Mouse (Mus musculus): ENCODE measurements around the gene Cacna1d. TPM values are rescaled to one million over a fixed set of nuclear protein-coding genes. Genes with fewer than 3 reads are reported as not detected.

The Cacna1d gene
- polyA plus RNA-seq, 1 experiment from 2014 or later, result 2.6 TPM

DNA sequence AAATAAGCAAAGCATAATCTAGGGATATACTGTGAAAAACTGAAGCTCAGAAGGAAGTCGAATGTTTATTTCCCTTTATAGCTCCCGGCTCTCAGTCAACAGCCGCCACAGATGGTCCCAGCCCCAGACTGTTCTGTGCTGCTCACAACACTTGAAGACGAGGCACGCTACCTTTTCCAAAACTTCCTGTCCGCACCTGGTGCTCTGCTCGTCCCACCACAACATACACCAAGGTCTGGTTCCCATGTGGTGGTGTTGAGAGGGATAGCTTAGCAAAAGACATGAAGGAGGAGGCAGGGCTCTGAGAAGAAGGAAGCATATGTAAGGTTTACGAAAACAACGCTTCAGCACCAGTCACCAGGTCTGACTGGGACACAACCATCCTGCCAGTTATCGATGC lies 207.2 kb downstream of the Cacna1d start:
- H3K4me1 ChIP-seq (ENCODE audit: control insufficient read depth, insufficient read depth, low read length), result peaks cover 5% of the 10 kb centered on the region
- no peaks in the 10 kb centered on the region for H3K36me3 ChIP-seq (ENCODE audit: control insufficient read depth, insufficient read depth, low read length)
- no peak overlapping the region for H3K4me3 ChIP-seq (ENCODE audit: low read length)
- WGBS, result 40% methylated on average over 10 of the region's 10 CpGs
- no peaks in the 10 kb centered on the region for H3K27me3 ChIP-seq (replicated peaks; ENCODE audit: control insufficient read depth, insufficient read depth, low read length)
- H3K9me3 ChIP-seq (ENCODE audit: control insufficient read depth, low read length), result no peaks in the 10 kb centered on the region
- H3K27ac ChIP-seq (ENCODE audit: low read length), result peak overlapping the region; percentile 17; the same call in 1 of the 2 replicates
- H3K9ac ChIP-seq (ENCODE audit: low read depth, low read length), result no peak overlapping the region
- H3K4me2 ChIP-seq (ENCODE audit: low read depth, low read length), result peak overlapping the region; percentile 22
- peak; percentile 55 for ATAC-seq

DNA sequence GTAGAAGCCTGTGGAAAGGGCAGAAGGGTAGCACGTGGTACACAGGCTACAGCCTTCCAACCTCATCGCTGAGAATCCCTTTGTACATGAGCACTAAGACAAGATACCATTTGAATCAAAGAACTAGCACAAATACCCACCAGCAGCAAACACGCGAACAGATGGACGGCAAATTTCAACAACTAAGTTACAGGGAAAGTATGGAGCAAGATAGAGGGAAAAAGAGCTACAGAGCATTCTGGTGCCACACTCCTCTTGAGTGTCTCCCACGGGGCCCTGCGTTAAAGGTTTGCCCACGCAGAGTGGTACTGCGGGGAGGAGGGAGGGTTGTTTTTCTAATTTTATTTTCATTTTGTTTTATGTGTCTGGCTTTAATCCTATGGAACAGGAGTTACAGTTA lies 215.7 kb downstream of the Cacna1d start:
- 78% methylated on average over 9 of the region's 9 CpGs for WGBS
- no peak overlapping the region for H3K27ac ChIP-seq (ENCODE audit: low read length)
- H3K4me1 ChIP-seq (ENCODE audit: control insufficient read depth, insufficient read depth, low read length), result no peaks in the 10 kb centered on the region
- no peak overlapping the region for H3K4me3 ChIP-seq (ENCODE audit: low read length)
- no peak for ATAC-seq
- no peaks in the 10 kb centered on the region for H3K36me3 ChIP-seq (ENCODE audit: control insufficient read depth, insufficient read depth, low read length)
- H3K4me2 ChIP-seq (ENCODE audit: low read depth, low read length), result no peak overlapping the region
- no peaks in the 10 kb centered on the region for H3K27me3 ChIP-seq (replicated peaks; ENCODE audit: control insufficient read depth, insufficient read depth, low read length)
- no peak overlapping the region for H3K9ac ChIP-seq (ENCODE audit: low read depth, low read length)
- H3K9me3 ChIP-seq (ENCODE audit: control insufficient read depth, low read length), result no peaks in the 10 kb centered on the region

DNA sequence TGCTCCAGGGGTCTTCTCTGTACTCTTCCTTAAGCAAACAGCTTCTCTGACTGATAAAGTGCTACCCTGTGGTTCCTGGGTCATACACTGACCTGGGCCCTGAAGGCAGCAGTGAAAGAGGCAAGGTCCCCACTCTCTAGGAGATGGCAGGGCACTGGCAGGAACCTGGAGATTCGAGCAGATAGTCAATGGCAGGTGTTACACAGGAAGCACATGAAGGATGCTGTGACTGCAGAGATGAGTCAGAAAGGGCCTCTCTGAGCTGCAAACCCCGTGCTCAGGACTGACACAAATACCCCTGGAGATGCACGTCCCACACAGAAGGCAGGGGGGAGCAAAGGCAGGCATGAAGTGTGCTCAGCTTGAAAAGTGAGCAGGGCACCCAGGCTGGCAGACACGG lies 218.3 kb downstream of the Cacna1d start:
- H3K4me1 ChIP-seq (ENCODE audit: control insufficient read depth, insufficient read depth, low read length), result no peaks in the 10 kb centered on the region
- no peak overlapping the region for H3K27ac ChIP-seq (ENCODE audit: low read length)
- no peak for ATAC-seq
- no peak overlapping the region for H3K4me3 ChIP-seq (ENCODE audit: low read length)
- WGBS, result 78% methylated on average over 4 of the region's 4 CpGs
- no peaks in the 10 kb centered on the region for H3K36me3 ChIP-seq (ENCODE audit: control insufficient read depth, insufficient read depth, low read length)
- H3K9ac ChIP-seq (ENCODE audit: low read depth, low read length), result no peak overlapping the region
- no peak overlapping the region for H3K4me2 ChIP-seq (ENCODE audit: low read depth, low read length)
- H3K27me3 ChIP-seq (replicated peaks; ENCODE audit: control insufficient read depth, insufficient read depth, low read length), result no peaks in the 10 kb centered on the region
- no peaks in the 10 kb centered on the region for H3K9me3 ChIP-seq (ENCODE audit: control insufficient read depth, low read length)

DNA sequence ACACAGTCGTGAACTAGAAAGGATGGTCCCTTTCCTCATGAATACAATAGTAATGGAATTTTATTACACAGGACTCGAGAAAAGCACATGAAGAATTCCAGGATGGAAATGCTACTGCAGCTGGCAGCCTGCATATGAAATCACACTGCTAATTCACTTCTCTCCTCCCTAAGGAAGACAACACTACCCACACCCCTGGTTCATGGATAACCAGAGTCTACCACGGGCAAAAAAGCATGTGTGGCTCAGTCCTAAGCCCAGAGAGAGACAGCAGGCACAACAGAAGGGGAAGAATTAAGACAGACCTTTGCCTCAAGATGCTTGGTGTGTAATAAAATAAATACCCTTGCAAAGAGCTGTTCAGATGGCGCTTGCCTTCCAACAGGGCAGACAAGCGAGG lies 218.7 kb downstream of the Cacna1d start:
- Histone ChIP-seq H3K4me2 (ENCODE audit: low read depth, low read length) (no peak overlapping the region), H3K4me3 (ENCODE audit: low read length) (no peak overlapping the region), H3K9me3 (ENCODE audit: control insufficient read depth, low read length) (no peaks in the 10 kb centered on the region), H3K4me1 (ENCODE audit: control insufficient read depth, insufficient read depth, low read length) (no peaks in the 10 kb centered on the region), H3K27ac (ENCODE audit: low read length) (no peak overlapping the region), H3K36me3 (ENCODE audit: control insufficient read depth, insufficient read depth, low read length) (no peaks in the 10 kb centered on the region), H3K9ac (ENCODE audit: low read depth, low read length) (no peak overlapping the region), H3K27me3 (replicated peaks; ENCODE audit: control insufficient read depth, insufficient read depth, low read length) (no peaks in the 10 kb centered on the region)
- 71% methylated on average over 5 of the region's 5 CpGs for WGBS
- ATAC-seq, result no peak

DNA sequence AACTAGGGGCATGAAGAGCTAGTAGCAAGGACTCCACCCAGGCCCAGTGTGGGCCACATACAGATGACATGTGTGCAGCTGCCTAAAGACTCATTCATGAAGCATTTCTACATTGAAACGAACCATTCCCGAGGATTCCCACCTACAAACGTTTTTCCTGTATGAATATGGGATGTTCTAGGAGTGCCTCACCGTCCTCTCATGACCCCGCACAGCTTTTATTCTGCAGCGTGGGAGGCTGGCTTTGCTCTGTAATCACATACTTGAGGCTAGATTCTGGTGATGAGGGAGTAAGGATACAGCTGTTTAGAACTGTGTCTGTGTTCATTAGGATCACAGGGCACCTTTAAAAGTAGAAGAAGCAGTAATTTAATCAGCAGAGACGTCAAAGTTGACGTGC lies 219.4 kb downstream of the Cacna1d start:
- H3K36me3 ChIP-seq (ENCODE audit: control insufficient read depth, insufficient read depth, low read length), result no peaks in the 10 kb centered on the region
- no peaks in the 10 kb centered on the region for H3K9me3 ChIP-seq (ENCODE audit: control insufficient read depth, low read length)
- WGBS, result 72% methylated on average over 8 of the region's 8 CpGs
- H3K27ac ChIP-seq (ENCODE audit: low read length), result no peak overlapping the region
- ATAC-seq, result no peak
- no peaks in the 10 kb centered on the region for H3K27me3 ChIP-seq (replicated peaks; ENCODE audit: control insufficient read depth, insufficient read depth, low read length)
- no peak overlapping the region for H3K4me2 ChIP-seq (ENCODE audit: low read depth, low read length)
- no peak overlapping the region for H3K9ac ChIP-seq (ENCODE audit: low read depth, low read length)
- no peaks in the 10 kb centered on the region for H3K4me1 ChIP-seq (ENCODE audit: control insufficient read depth, insufficient read depth, low read length)
- H3K4me3 ChIP-seq (ENCODE audit: low read length), result no peak overlapping the region

DNA sequence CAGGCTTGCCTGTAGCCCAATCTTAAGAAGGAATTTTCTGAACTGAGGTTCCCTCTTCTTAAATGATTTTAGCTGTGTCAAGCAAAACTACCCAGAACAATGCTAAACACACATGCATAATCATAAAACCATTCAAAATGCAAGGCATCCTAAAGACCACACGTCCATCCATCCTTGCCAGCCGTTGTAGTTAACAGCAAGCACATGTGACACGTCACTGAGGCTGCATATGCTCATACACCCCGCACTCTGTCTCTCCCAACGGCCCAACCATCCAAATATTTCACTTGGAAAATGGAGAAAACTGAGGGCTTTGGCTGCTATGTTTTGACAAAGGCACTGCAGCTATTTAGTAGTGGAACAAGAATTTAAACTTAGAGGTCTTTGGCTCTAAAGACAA lies 220.9 kb downstream of the Cacna1d start:
- Histone ChIP-seq H3K4me2 (ENCODE audit: low read depth, low read length) (no peak overlapping the region), H3K4me3 (ENCODE audit: low read length) (no peak overlapping the region), H3K36me3 (ENCODE audit: control insufficient read depth, insufficient read depth, low read length) (no peaks in the 10 kb centered on the region), H3K9ac (ENCODE audit: low read depth, low read length) (no peak overlapping the region), H3K9me3 (ENCODE audit: control insufficient read depth, low read length) (no peaks in the 10 kb centered on the region), H3K27ac (ENCODE audit: low read length) (no peak overlapping the region), H3K4me1 (ENCODE audit: control insufficient read depth, insufficient read depth, low read length) (peaks cover 3% of the 10 kb centered on the region; the same call in 1 of the 2 replicates), H3K27me3 (replicated peaks; ENCODE audit: control insufficient read depth, insufficient read depth, low read length) (no peaks in the 10 kb centered on the region)
- WGBS, result 76% methylated on average over 5 of the region's 5 CpGs
- no peak for ATAC-seq

- Histone ChIP-seq H3K9me3 (ENCODE audit: control insufficient read depth, low read length) (no peaks in the 10 kb centered on the region), H3K27ac (ENCODE audit: low read length) (no peak overlapping the region), H3K36me3 (ENCODE audit: control insufficient read depth, insufficient read depth, low read length) (no peaks in the 10 kb centered on the region), H3K4me1 (ENCODE audit: control insufficient read depth, insufficient read depth, low read length) (peaks cover 3% of the 10 kb centered on the region; the same call in 1 of the 2 replicates), H3K9ac (ENCODE audit: low read depth, low read length) (no peak overlapping the region), H3K4me2 (ENCODE audit: low read depth, low read length) (no peak overlapping the region), H3K27me3 (replicated peaks; ENCODE audit: control insufficient read depth, insufficient read depth, low read length) (no peaks in the 10 kb centered on the region), H3K4me3 (ENCODE audit: low read length) (no peak overlapping the region)
- no peak; the same call in 1 of the 2 replicates for ATAC-seq
- 79% methylated on average over 9 of the region's 9 CpGs for WGBS
Measured at GRCm38 (mm10) chr14:30265728-30266127, 225.5 kb downstream of the Cacna1d start.

- no peak; the same call in 1 of the 2 replicates for ATAC-seq
- no peak overlapping the region for H3K4me2 ChIP-seq (ENCODE audit: low read depth, low read length)
- no peaks in the 10 kb centered on the region for H3K9me3 ChIP-seq (ENCODE audit: control insufficient read depth, low read length)
- H3K27ac ChIP-seq (ENCODE audit: low read length), result no peak overlapping the region
- H3K4me1 ChIP-seq (ENCODE audit: control insufficient read depth, insufficient read depth, low read length), result peaks cover 3% of the 10 kb centered on the region; the same call in 1 of the 2 replicates
- no peak overlapping the region for H3K9ac ChIP-seq (ENCODE audit: low read depth, low read length)
- WGBS, result 66% methylated on average over 10 of the region's 10 CpGs
- H3K36me3 ChIP-seq (ENCODE audit: control insufficient read depth, insufficient read depth, low read length), result no peaks in the 10 kb centered on the region
- no peak overlapping the region for H3K4me3 ChIP-seq (ENCODE audit: low read length)
- no peaks in the 10 kb centered on the region for H3K27me3 ChIP-seq (replicated peaks; ENCODE audit: control insufficient read depth, insufficient read depth, low read length)
Measured at GRCm38 (mm10) chr14:30261561-30262251, 229.5 kb downstream of the Cacna1d start.

DNA sequence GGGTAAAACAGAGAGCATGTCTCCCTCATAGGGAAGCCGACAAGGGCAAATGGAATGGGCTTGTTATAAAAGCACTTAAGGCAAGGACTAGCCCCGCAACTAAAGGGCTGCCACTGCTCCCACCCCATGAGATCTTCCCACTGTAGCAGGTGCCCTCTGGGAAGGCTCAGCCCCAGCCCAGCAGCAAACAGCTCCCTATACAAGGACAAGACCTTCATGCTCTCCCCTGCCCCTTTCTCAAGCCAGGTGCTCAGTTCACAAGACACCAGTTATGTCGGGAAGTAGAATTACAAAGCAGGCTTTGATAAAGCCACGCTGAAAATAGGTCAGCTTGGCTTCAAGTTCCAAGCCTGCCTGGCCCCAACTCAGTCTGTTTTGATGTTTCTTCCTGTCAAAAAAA lies 233.6 kb downstream of the Cacna1d start:
- 64% methylated on average over 4 of the region's 4 CpGs for WGBS
- Histone ChIP-seq H3K9me3 (ENCODE audit: control insufficient read depth, low read length) (no peaks in the 10 kb centered on the region), H3K4me1 (ENCODE audit: control insufficient read depth, insufficient read depth, low read length) (0 out of 2 replicates have a peak, but pooled peaks cover 4% of the 10 kb centered on the region), H3K27me3 (replicated peaks; ENCODE audit: control insufficient read depth, insufficient read depth, low read length) (no peaks in the 10 kb centered on the region), H3K4me3 (ENCODE audit: low read length) (no peak overlapping the region), H3K9ac (ENCODE audit: low read depth, low read length) (no peak overlapping the region), H3K4me2 (ENCODE audit: low read depth, low read length) (no peak overlapping the region), H3K36me3 (ENCODE audit: control insufficient read depth, insufficient read depth, low read length) (no peaks in the 10 kb centered on the region), H3K27ac (ENCODE audit: low read length) (no peak overlapping the region)
- no peak; the same call in 1 of the 2 replicates for ATAC-seq

GRCm38 (mm10) chr14:30256486-30256885 lies 234.8 kb downstream of the Cacna1d start:
- Histone ChIP-seq H3K36me3 (ENCODE audit: control insufficient read depth, insufficient read depth, low read length) (no peaks in the 10 kb centered on the region), H3K9ac (ENCODE audit: low read depth, low read length) (no peak overlapping the region), H3K27ac (ENCODE audit: low read length) (no peak overlapping the region), H3K9me3 (ENCODE audit: control insufficient read depth, low read length) (no peaks in the 10 kb centered on the region), H3K4me2 (ENCODE audit: low read depth, low read length) (no peak overlapping the region), H3K4me1 (ENCODE audit: control insufficient read depth, insufficient read depth, low read length) (0 out of 2 replicates have a peak, but pooled peaks cover 4% of the 10 kb centered on the region), H3K4me3 (ENCODE audit: low read length) (no peak overlapping the region), H3K27me3 (replicated peaks; ENCODE audit: control insufficient read depth, insufficient read depth, low read length) (no peaks in the 10 kb centered on the region)
- ATAC-seq, result no peak
- WGBS, result 64% methylated on average over 4 of the region's 4 CpGs
